Mouse (Mus musculus) spleen, adult 12 weeks (tissue): ENCODE data around the gene Urb1.
"Not testable (repeated sequence)": the region's sequence is repeated elsewhere in the genome, so short reads cannot be mapped to it uniquely, and the experiment has no call there.

Source experiments
- DNase-seq: peaks from one replicate; pipeline ENCODE4 v3.0.0; 2022; ENCODE audit warnings: low spot score

Urb1 gene

GRCm38 (mm10) chr16:90809975-90810715, at the start of gene Urb1:
Gene Urb1, minus strand, starts transcription at chr16:90810413.
- DNase-seq: peak; percentile 96

GRCm38 (mm10) chr16:90858206-90858605, 48.0 kb upstream of the Urb1 start:
- DNase-seq: no peak

DNA sequence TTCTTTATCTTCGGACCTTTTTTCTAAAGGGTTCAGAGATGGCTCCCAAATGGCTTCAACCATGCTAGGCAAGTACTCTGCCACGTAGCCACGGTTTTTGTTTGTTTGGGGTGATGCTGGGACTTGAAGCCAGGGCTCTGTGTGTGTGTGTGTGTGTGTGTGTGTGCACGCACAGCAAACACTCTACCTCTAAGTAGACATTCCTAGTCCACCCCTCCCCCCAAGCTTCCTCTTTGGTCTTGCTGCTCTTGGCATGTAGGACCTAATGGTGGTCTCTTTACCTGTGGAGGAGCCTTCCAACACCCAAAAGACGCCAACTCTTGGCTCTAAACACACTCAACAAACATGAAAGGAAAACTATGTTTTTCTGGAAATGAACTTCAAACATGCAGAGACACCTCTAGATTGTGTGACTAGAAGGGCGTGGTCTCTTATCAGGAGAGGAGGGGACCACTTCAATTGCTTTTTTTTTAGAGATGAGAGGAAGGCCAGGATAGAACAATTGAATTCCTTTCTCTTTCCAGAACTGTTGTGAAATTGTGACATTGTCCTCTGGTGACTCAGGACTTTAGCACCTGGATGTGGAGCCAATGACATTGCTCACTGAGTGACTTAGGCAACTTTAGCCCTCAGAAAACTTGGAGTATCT, 46.5 kb upstream of the Urb1 start:
- no peak for DNase-seq

- DNase-seq: no peak
These were observed 41.6 kb upstream of the Urb1 start for GRCm38 (mm10) chr16:90851621-90852334.

- DNase-seq: no peak
These were observed 40.7 kb upstream of the Urb1 start for GRCm38 (mm10) chr16:90850881-90851280.

DNA sequence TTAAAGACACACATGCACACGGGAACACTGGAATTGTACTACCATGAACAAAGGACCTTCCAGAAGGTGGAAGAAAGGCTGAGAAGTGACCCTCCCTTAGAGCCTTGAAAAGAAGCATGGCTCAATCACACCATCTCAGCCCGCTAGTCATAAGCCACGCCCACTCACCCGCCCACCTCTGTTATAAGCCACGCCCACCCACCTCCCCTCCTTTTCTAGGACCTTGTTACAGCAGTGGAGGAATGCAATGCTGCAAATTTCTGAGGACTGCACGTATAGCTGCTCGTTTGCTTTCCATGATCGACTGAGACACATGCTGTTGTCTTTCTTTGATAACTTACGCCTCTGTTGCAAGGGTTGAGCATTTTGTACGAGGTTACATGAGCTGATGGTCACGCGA, 39.0 kb upstream of the Urb1 start:
- no peak for DNase-seq

GRCm38 (mm10) chr16:90848697-90849096, 38.5 kb upstream of the Urb1 start:
- DNase-seq: no peak

DNA sequence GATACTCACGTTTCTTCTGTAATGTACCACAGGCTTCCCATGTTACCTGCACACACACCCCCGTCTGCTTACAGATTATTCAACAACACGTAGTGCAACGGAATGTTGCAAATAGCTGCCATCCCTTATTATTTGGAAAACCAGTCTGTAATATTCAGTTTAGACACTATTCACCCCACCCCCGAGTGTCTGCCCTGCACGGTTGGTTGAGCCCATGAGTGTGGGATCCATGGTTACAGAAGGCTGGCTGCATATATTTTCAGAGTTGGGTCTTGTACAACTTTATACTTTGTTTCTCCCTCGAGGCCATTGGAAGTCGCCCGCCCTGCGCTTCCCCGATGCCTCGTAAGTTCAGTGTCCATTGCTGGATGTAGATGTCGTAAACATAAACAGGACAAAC, 35.4 kb upstream of the Urb1 start:
- DNase-seq: no peak

DNA sequence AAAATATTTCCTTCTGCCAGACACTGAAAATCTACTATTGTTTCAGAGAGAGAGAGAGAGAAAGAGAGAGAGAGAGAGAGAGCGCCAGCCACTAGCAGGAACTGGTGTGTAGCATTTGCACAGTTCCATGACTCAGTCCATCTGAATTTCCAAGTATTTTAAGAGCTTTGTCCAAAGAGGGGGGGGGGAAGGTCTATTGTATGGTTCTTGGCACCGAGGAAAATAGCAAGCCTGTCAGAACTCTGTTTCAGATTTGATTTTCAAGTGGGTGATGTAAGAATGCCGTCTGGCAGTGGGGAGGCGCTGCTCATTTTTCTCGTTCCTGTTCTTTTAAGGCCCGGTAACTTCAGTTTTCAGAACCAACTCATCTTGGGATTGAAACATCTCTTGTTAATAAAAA, 34.8 kb upstream of the Urb1 start:
- DNase-seq: no peak

- no peak for DNase-seq
These were observed 32.0 kb upstream of the Urb1 start for GRCm38 (mm10) chr16:90842164-90842563.

- no peak for DNase-seq
These were observed 27.2 kb upstream of the Urb1 start for GRCm38 (mm10) chr16:90837431-90837830.

GRCm38 (mm10) chr16:90833041-90833791, 23.0 kb upstream of the Urb1 start:
- DNase-seq: no peak

GRCm38 (mm10) chr16:90832495-90832894, 22.3 kb upstream of the Urb1 start:
- no peak for DNase-seq

DNA sequence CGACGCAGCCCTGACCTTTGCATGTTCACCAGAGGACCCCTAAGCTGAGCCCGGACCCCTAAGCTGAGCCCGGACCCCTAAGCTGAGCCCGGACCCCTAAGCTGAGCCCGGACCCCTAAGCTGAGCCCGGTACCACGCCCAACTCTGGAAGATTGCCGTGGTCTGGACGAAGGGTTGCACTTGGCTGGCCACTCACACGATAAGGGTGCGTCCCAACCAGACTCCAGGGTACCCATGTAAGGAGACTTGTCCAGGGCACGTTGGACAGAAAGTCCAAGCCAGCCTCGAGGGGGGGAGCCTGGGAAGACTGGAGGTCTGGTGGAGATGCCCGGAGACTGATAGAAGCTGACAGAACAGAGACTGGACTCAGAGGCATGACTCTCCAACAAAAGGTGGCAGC, 21.5 kb upstream of the Urb1 start:
- DNase-seq: no peak

- peak; percentile 42 for DNase-seq
These were observed 20.6 kb upstream of the Urb1 start for GRCm38 (mm10) chr16:90830686-90831439.

- peak; percentile 63 for DNase-seq
These were observed 19.9 kb upstream of the Urb1 start for GRCm38 (mm10) chr16:90829894-90830685.

GRCm38 (mm10) chr16:90829136-90829535, 18.9 kb upstream of the Urb1 start:
- DNase-seq: no peak

DNA sequence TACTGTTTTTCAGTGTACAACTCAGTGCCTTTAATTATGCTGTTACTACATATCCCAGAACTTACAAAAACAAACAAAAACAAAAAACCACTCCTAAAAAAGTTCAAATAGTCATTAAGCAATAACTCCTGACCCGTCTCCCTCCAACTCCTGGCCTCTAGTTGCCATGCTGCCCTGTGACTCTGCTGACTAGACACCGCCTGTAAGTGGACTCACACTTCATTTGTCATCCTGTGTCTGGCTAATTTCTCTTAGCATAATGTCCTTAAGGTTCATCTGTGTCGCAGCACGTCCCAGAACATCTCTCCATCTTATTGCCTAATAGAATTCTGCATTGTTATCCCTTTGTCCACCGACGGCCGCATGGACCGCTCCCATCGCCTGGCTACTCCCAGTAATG, 17.3 kb upstream of the Urb1 start:
- no peak for DNase-seq

- DNase-seq: no peak
These were observed 16.2 kb upstream of the Urb1 start, which contains the start of gene Eva1c for GRCm38 (mm10) chr16:90826457-90826856. Gene Eva1c, plus strand, starts transcription at chr16:90826719.

- DNase-seq: no peak
These were observed 15.8 kb upstream of the Urb1 start for GRCm38 (mm10) chr16:90826041-90826440.

DNA sequence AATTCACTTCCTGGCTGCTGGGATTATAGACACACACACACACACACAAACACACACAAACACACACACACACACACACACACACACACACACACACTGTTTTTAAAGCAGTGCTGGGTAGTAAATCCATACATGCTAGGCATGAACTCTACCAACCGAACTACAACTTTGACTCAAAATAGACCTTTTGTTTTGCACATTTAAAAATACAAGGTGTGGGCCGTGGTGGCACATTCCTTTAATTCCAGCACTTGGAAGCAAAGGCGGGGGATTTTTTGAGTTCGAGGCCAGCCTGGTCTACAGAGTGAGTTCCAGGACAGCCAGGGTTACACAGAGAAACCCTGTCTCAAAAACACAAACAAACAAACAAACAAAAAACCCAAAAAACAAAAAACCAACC, 13.8 kb upstream of the Urb1 start:
- DNase-seq: not testable (repeated sequence)
